9 mouse cellular contexts compared by ENCODE assay signal in genomic region chrX:159829192-159829852, GRCm38 (mm10).
DNase-seq lines count a peak whose midpoint lies in the region.
"Had no signal": no experiment of that assay in that cellular context is flagged by ENCODE, and none has a peak within 500 bp of the region (broad histone marks: within the 10 kb centered on the region; RNA-seq: fewer than 3 reads in every experiment).

No protein-coding gene starts in this region.

- DNase-seq in MN1 (ENCODE audit: low spot score), result peak; percentile 54
- peak; percentile 23 for DNase-seq in embryo, embryonic 10.5 days (ENCODE audit: low spot score)
- peak; percentile 61 for DNase-seq in layer of hippocampus, adult 9-11 months
- peak; percentile 43 for DNase-seq in naive thymus-derived CD4-positive, alpha-beta T cell, adult 2 months (ENCODE audit: low read depth)
- DNase-seq in liver, result no peak
- no peak for DNase-seq in gastrocnemius, postnatal 10 days
- no peak for DNase-seq in kidney, postnatal 10 days
- DNase-seq in adrenal gland, postnatal 25 days, result no peak
- DNase-seq: adrenal gland, adult 2 months had no signal

Comparison
In these comparisons a context has a peak if more than half of its experiments do, and no peak if none do; other contexts are left out.
1. DNase-seq: peak in MN1 (single experiment), embryo, embryonic 10.5 days (single experiment), layer of hippocampus, adult 9-11 months (single experiment) and naive thymus-derived CD4-positive, alpha-beta T cell, adult 2 months (single experiment); none in liver (single experiment), gastrocnemius, postnatal 10 days (single experiment), kidney, postnatal 10 days (single experiment) and adrenal gland, postnatal 25 days (single experiment).